Mouse (Mus musculus): Measurements from ENCODE around the gene Pde4a. TPM values are rescaled to one million over a fixed set of nuclear protein-coding genes. Genes with fewer than 3 reads are reported as not detected.

The Pde4a gene
- polyA plus RNA-seq, 1 experiment from 2014 or later = 18.9 TPM

- Histone ChIP-seq H3K4me2 (peak overlapping the region; percentile 40), H3K4me1 (replicated peaks) (peaks cover 50% of the 10 kb centered on the region), H3K27me3 (peaks cover 46% of the 10 kb centered on the region), H3K9ac (peak overlapping the region; percentile 27), H3K36me3 (no peaks in the 10 kb centered on the region), H3K4me3 (no peak overlapping the region), H3K27ac (replicated peaks) (peak overlapping the region; percentile 69), H3K9me3 (no peaks in the 10 kb centered on the region)
- ATAC-seq (ENCODE audit: low read depth) = peak; percentile 45
- WGBS = 11% methylated on average over 30 of the region's 30 CpGs
These were observed 2.9 kb downstream of the Pde4a start for GRCm38 (mm10) chr9:21168161-21169123.

GRCm38 (mm10) chr9:21169157-21169556, 3.6 kb downstream of the Pde4a start:
- 52% methylated on average over 1 of the region's 1 CpGs for WGBS
- no peak for ATAC-seq (ENCODE audit: low read depth)

GRCm38 (mm10) chr9:21172364-21172763, 6.8 kb downstream of the Pde4a start:
- Histone ChIP-seq H3K27ac (replicated peaks) (no peak overlapping the region), H3K4me1 (replicated peaks) (peaks cover 16% of the 10 kb centered on the region; the same call in 1 of the 2 replicates), H3K27me3 (peaks cover 7% of the 10 kb centered on the region), H3K4me2 (no peak overlapping the region), H3K9me3 (no peaks in the 10 kb centered on the region), H3K4me3 (no peak overlapping the region), H3K36me3 (no peaks in the 10 kb centered on the region), H3K9ac (no peak overlapping the region)
- ATAC-seq (ENCODE audit: low read depth) = no peak
- WGBS = 81% methylated on average over 6 of the region's 6 CpGs

More at GRCm38 (mm10) chr9:21169157-21169556, 3.6 kb downstream of the Pde4a start:
- H3K4me2 ChIP-seq = no peak overlapping the region
- no peaks in the 10 kb centered on the region for H3K36me3 ChIP-seq
- H3K9me3 ChIP-seq = no peaks in the 10 kb centered on the region
- no peak overlapping the region for H3K9ac ChIP-seq
- peaks cover 39% of the 10 kb centered on the region for H3K27me3 ChIP-seq
- H3K4me1 ChIP-seq (replicated peaks) = peaks cover 46% of the 10 kb centered on the region
- H3K27ac ChIP-seq (replicated peaks) = no peak overlapping the region
- H3K4me3 ChIP-seq = no peak overlapping the region

- H3K4me2 ChIP-seq = no peak overlapping the region
- peaks cover 20% of the 10 kb centered on the region for H3K4me1 ChIP-seq (replicated peaks)
- peaks cover 42% of the 10 kb centered on the region for H3K27me3 ChIP-seq
- H3K9me3 ChIP-seq = no peaks in the 10 kb centered on the region
- no peak for ATAC-seq (ENCODE audit: low read depth)
- no peak overlapping the region for H3K9ac ChIP-seq
- WGBS = 67% methylated on average over 4 of the region's 4 CpGs
- no peaks in the 10 kb centered on the region for H3K36me3 ChIP-seq
- H3K4me3 ChIP-seq = no peak overlapping the region
- H3K27ac ChIP-seq (replicated peaks) = no peak overlapping the region
These were observed 14.9 kb downstream of the Pde4a start for GRCm38 (mm10) chr9:21180402-21180801.

- 62% methylated on average over 1 of the region's 1 CpGs for WGBS
- Histone ChIP-seq H3K27me3 (peaks cover 42% of the 10 kb centered on the region), H3K9me3 (no peaks in the 10 kb centered on the region), H3K4me1 (replicated peaks) (peaks cover 20% of the 10 kb centered on the region), H3K36me3 (no peaks in the 10 kb centered on the region), H3K4me2 (no peak overlapping the region), H3K4me3 (no peak overlapping the region), H3K27ac (replicated peaks) (no peak overlapping the region), H3K9ac (no peak overlapping the region)
- no peak for ATAC-seq (ENCODE audit: low read depth)
These were observed 15.3 kb downstream of the Pde4a start for GRCm38 (mm10) chr9:21180841-21181240.

GRCm38 (mm10) chr9:21181421-21182220, 16.1 kb downstream of the Pde4a start:
- no peak for ATAC-seq (ENCODE audit: low read depth)
- no peak overlapping the region for H3K27ac ChIP-seq (replicated peaks)
- H3K4me3 ChIP-seq = peak overlapping the region; percentile 26
- peak overlapping the region; percentile 43 for H3K4me2 ChIP-seq
- WGBS = 7% methylated on average over 48 of the region's 48 CpGs
- peaks cover 42% of the 10 kb centered on the region for H3K27me3 ChIP-seq
- peaks cover 20% of the 10 kb centered on the region for H3K4me1 ChIP-seq (replicated peaks)
- H3K36me3 ChIP-seq = no peaks in the 10 kb centered on the region
- H3K9me3 ChIP-seq = no peaks in the 10 kb centered on the region
- peak overlapping the region; percentile 34; the same call in 1 of the 2 replicates for H3K9ac ChIP-seq

GRCm38 (mm10) chr9:21183421-21183820, 17.9 kb downstream of the Pde4a start:
- ATAC-seq (ENCODE audit: low read depth) = no peak
- H3K36me3 ChIP-seq = no peaks in the 10 kb centered on the region
- 90% methylated on average over 6 of the region's 6 CpGs for WGBS
- H3K4me1 ChIP-seq (replicated peaks) = peaks cover 20% of the 10 kb centered on the region
- no peak overlapping the region for H3K4me3 ChIP-seq
- no peak overlapping the region for H3K4me2 ChIP-seq
- no peak overlapping the region for H3K9ac ChIP-seq
- peaks cover 42% of the 10 kb centered on the region for H3K27me3 ChIP-seq
- H3K9me3 ChIP-seq = no peaks in the 10 kb centered on the region
- no peak overlapping the region for H3K27ac ChIP-seq (replicated peaks)

- no peaks in the 10 kb centered on the region for H3K36me3 ChIP-seq
- peak overlapping the region; percentile 45 for H3K9ac ChIP-seq
- peaks cover 20% of the 10 kb centered on the region for H3K4me1 ChIP-seq (replicated peaks)
- peak overlapping the region; percentile 20 for H3K4me3 ChIP-seq
- no peak overlapping the region for H3K27ac ChIP-seq (replicated peaks)
- H3K27me3 ChIP-seq = peaks cover 42% of the 10 kb centered on the region
- 4% methylated on average over 33 of the region's 34 CpGs for WGBS
- peak; percentile 37; the same call in 1 of the 2 replicates for ATAC-seq (ENCODE audit: low read depth)
- H3K9me3 ChIP-seq = no peaks in the 10 kb centered on the region
- H3K4me2 ChIP-seq = peak overlapping the region; percentile 47
These were observed 18.4 kb downstream of the Pde4a start for GRCm38 (mm10) chr9:21183905-21184413.

- Histone ChIP-seq H3K4me1 (replicated peaks) (peaks cover 20% of the 10 kb centered on the region), H3K36me3 (no peaks in the 10 kb centered on the region), H3K9me3 (no peaks in the 10 kb centered on the region), H3K4me2 (no peak overlapping the region), H3K27me3 (peaks cover 42% of the 10 kb centered on the region), H3K27ac (replicated peaks) (no peak overlapping the region), H3K9ac (no peak overlapping the region), H3K4me3 (no peak overlapping the region)
- WGBS = 47% methylated on average over 2 of the region's 2 CpGs
- ATAC-seq (ENCODE audit: low read depth) = no peak
These were observed 19.2 kb downstream of the Pde4a start for GRCm38 (mm10) chr9:21184733-21185132.

- Histone ChIP-seq H3K36me3 (no peaks in the 10 kb centered on the region), H3K9ac (no peak overlapping the region), H3K4me2 (no peak overlapping the region), H3K27ac (replicated peaks) (no peak overlapping the region), H3K27me3 (peaks cover 42% of the 10 kb centered on the region), H3K4me1 (replicated peaks) (peaks cover 20% of the 10 kb centered on the region), H3K4me3 (no peak overlapping the region), H3K9me3 (no peaks in the 10 kb centered on the region)
- WGBS = 86% methylated on average over 5 of the region's 5 CpGs
- ATAC-seq (ENCODE audit: low read depth) = no peak
These were observed 19.9 kb downstream of the Pde4a start for GRCm38 (mm10) chr9:21185436-21185835.

GRCm38 (mm10) chr9:21189905-21190304, 24.4 kb downstream of the Pde4a start:
- Histone ChIP-seq H3K27me3 (peaks cover 3% of the 10 kb centered on the region), H3K4me3 (no peak overlapping the region), H3K36me3 (no peaks in the 10 kb centered on the region), H3K27ac (replicated peaks) (no peak overlapping the region), H3K9ac (no peak overlapping the region), H3K4me1 (replicated peaks) (0 out of 2 replicates have a peak, but pooled peaks cover under 1% of the 10 kb centered on the region), H3K9me3 (no peaks in the 10 kb centered on the region), H3K4me2 (no peak overlapping the region)
- no peak for ATAC-seq (ENCODE audit: low read depth)
- 42% methylated on average over 7 of the region's 7 CpGs for WGBS

- Histone ChIP-seq H3K27ac (replicated peaks) (no peak overlapping the region), H3K4me1 (replicated peaks) (peaks cover 4% of the 10 kb centered on the region; the same call in 1 of the 2 replicates), H3K9me3 (no peaks in the 10 kb centered on the region), H3K4me3 (no peak overlapping the region), H3K9ac (no peak overlapping the region), H3K4me2 (no peak overlapping the region), H3K36me3 (no peaks in the 10 kb centered on the region), H3K27me3 (no peaks in the 10 kb centered on the region)
- no peak for ATAC-seq (ENCODE audit: low read depth)
- WGBS = 65% methylated on average over 3 of the region's 3 CpGs
These were observed 25.2 kb downstream of the Pde4a start for GRCm38 (mm10) chr9:21190670-21191069.

All from neural tube, embryonic 13.5 days (tissue).